In genomic region chr12:51594030-51594470, GRCm38 (mm10) we compare ENCODE assay signal across 9 mouse cellular contexts. TPM values are rescaled to one million over a fixed set of nuclear protein-coding genes. Genes with fewer than 3 reads are reported as not detected.
DNase-seq lines count a peak whose midpoint lies in the region; ATAC-seq and TF ChIP-seq lines count a peak whose summit lies in the region.
"Had no signal": no experiment of that assay in that cellular context is flagged by ENCODE, and none has a peak within 500 bp of the region (broad histone marks: within the 10 kb centered on the region; RNA-seq: fewer than 3 reads in every experiment).

No protein-coding gene starts in this region.

- peak; percentile 27 for DNase-seq in lung, embryonic 14.5 days
- DNase-seq in lung, postnatal 10 days, result no peak
- DNase-seq in left cerebral cortex, postnatal 25 days (ENCODE audit: low spot score in 2 of 2), result no peak
- DNase-seq in gastrocnemius, postnatal 4 days (ENCODE audit: low spot score in 2 of 2), result no peak

- H3K4me1 ChIP-seq in lung, embryonic 14.5 days (ENCODE audit: insufficient read depth), result no peaks in the 10 kb centered on the region
- peaks cover 21% of the 10 kb centered on the region for H3K4me1 ChIP-seq in embryonic facial prominence, embryonic 15.5 days
- peaks cover 9% of the 10 kb centered on the region for H3K4me1 ChIP-seq in intestine, embryonic 16.5 days (ENCODE audit: control insufficient read depth, insufficient read depth, low read length)
- no peaks in the 10 kb centered on the region; the same call in 1 of the 2 replicates for H3K4me1 ChIP-seq in neural tube, embryonic 14.5 days (ENCODE audit: control insufficient read depth, insufficient read depth, low read length)

- intact Hi-C loops in left cerebral cortex, postnatal 25 days (cut with DNase I), result loop anchor here (5.0 kb wide), 1 partner anchor 102 kb away; no protein-coding TSS in a partner anchor

- peak; percentile 32; the same call in 1 of the 2 replicates for ATAC-seq in lung, embryonic 14.5 days (ENCODE audit: insufficient read depth)
- ATAC-seq in embryonic facial prominence, embryonic 15.5 days (ENCODE audit: insufficient number of reproducible peaks, low FRiP score, low TSS enrichment, low read depth), result no peak
- ATAC-seq in intestine, embryonic 16.5 days, result no peak
- no peak for ATAC-seq in neural tube, embryonic 14.5 days (ENCODE audit: low read depth)
- no peak for ATAC-seq in cerebellum, adult (ENCODE audit: insufficient number of reproducible peaks, low FRiP score, low TSS enrichment)

- H3K4me3 ChIP-seq in lung, embryonic 14.5 days (ENCODE audit: low read depth, low read length), result peak overlapping the region; percentile 58
- H3K4me3 ChIP-seq in embryonic facial prominence, embryonic 15.5 days (replicated peaks), result peak overlapping the region; percentile 61
- H3K4me3 ChIP-seq in intestine, embryonic 16.5 days (ENCODE audit: low read length), result peak overlapping the region; percentile 61
- peak overlapping the region; percentile 69 for H3K4me3 ChIP-seq in neural tube, embryonic 14.5 days (ENCODE audit: low read depth, low read length)

- no peak for TF ChIP-seq CTCF in lung, embryonic 14.5 days (IDR thresholded peaks at IDR 0.05; ENCODE audit: low read depth)

- H3K9me3 ChIP-seq in lung, embryonic 14.5 days (ENCODE audit: low read depth, low read length), result no peaks in the 10 kb centered on the region
- no peaks in the 10 kb centered on the region for H3K9me3 ChIP-seq in embryonic facial prominence, embryonic 15.5 days (replicated peaks)
- H3K9me3 ChIP-seq in intestine, embryonic 16.5 days (ENCODE audit: control insufficient read depth, low read length), result no peaks in the 10 kb centered on the region
- H3K9me3 ChIP-seq in neural tube, embryonic 14.5 days (ENCODE audit: control insufficient read depth, low read length), result no peaks in the 10 kb centered on the region

- no peaks in the 10 kb centered on the region for H3K36me3 ChIP-seq in lung, embryonic 14.5 days (ENCODE audit: insufficient read depth)
- H3K36me3 ChIP-seq in embryonic facial prominence, embryonic 15.5 days, result no peaks in the 10 kb centered on the region
- no peaks in the 10 kb centered on the region for H3K36me3 ChIP-seq in intestine, embryonic 16.5 days (ENCODE audit: control insufficient read depth, insufficient read depth, low read length)
- H3K36me3 ChIP-seq in neural tube, embryonic 14.5 days (ENCODE audit: control insufficient read depth, insufficient read depth, low read length), result no peaks in the 10 kb centered on the region

- no peak overlapping the region for H3K27ac ChIP-seq in lung, embryonic 14.5 days (ENCODE audit: low read depth)
- no peak overlapping the region for H3K27ac ChIP-seq in embryonic facial prominence, embryonic 15.5 days (replicated peaks)
- no peak overlapping the region for H3K27ac ChIP-seq in intestine, embryonic 16.5 days (ENCODE audit: low read length)
- H3K27ac ChIP-seq in neural tube, embryonic 14.5 days (ENCODE audit: low read depth, low read length), result no peak overlapping the region

- 2% methylated on average over 18 of the region's 18 CpGs for WGBS in lung, embryonic 14.5 days
- WGBS in embryonic facial prominence, embryonic 15.5 days, result 2% methylated on average over 18 of the region's 18 CpGs
- 2% methylated on average over 18 of the region's 18 CpGs for WGBS in intestine, embryonic 16.5 days
- WGBS in neural tube, embryonic 14.5 days, result 2% methylated on average over 18 of the region's 18 CpGs

- H3K4me2 ChIP-seq in lung, embryonic 14.5 days, result peak overlapping the region; percentile 97
- H3K4me2 ChIP-seq in embryonic facial prominence, embryonic 15.5 days (replicated peaks), result peak overlapping the region; percentile 100
- peak overlapping the region; percentile 96 for H3K4me2 ChIP-seq in intestine, embryonic 16.5 days (ENCODE audit: low read depth, low read length)
- peak overlapping the region; percentile 96 for H3K4me2 ChIP-seq in neural tube, embryonic 14.5 days (ENCODE audit: low read depth, low read length)

- peaks cover 43% of the 10 kb centered on the region for H3K27me3 ChIP-seq in lung, embryonic 14.5 days (ENCODE audit: insufficient read depth, low read length)
- peaks cover 40% of the 10 kb centered on the region for H3K27me3 ChIP-seq in embryonic facial prominence, embryonic 15.5 days
- peaks cover 35% of the 10 kb centered on the region for H3K27me3 ChIP-seq in intestine, embryonic 16.5 days (replicated peaks; ENCODE audit: control insufficient read depth, insufficient read depth, low read length)
- H3K27me3 ChIP-seq in neural tube, embryonic 14.5 days (ENCODE audit: control insufficient read depth, insufficient read depth, low read length), result peaks cover 16% of the 10 kb centered on the region

- peak overlapping the region; percentile 23; the same call in 1 of the 2 replicates for H3K9ac ChIP-seq in lung, embryonic 14.5 days
- H3K9ac ChIP-seq in embryonic facial prominence, embryonic 15.5 days, result peak overlapping the region; percentile 9; the same call in 1 of the 2 replicates
- peak overlapping the region; percentile 53 for H3K9ac ChIP-seq in intestine, embryonic 16.5 days (ENCODE audit: low read depth, low read length)
- peak overlapping the region; percentile 57 for H3K9ac ChIP-seq in neural tube, embryonic 14.5 days (replicated peaks; ENCODE audit: low read depth, low read length)

RNA-seq across cellular contexts. Expression of gene Coch, which starts 0.9 kb away (rescaled TPM):
- polyA plus RNA-seq in lung, embryonic 14.5 days (2014; fragmentation: Nextera tagmentation; extraction: Ambion mirVana), result 0.42 and 0.68 TPM in 2 replicates
- 10.6 and 12.4 TPM in 2 replicates for polyA plus RNA-seq in embryonic facial prominence, embryonic 15.5 days (2015; fragmentation: Nextera tagmentation; extraction: Ambion mirVana)
- polyA plus RNA-seq in intestine, embryonic 16.5 days (2015; fragmentation: Nextera tagmentation; extraction: Ambion mirVana), result 0.79 and 1.2 TPM in 2 replicates
- 14.7 and 15.3 TPM in 2 replicates for polyA plus RNA-seq in neural tube, embryonic 14.5 days (2014; fragmentation: Nextera tagmentation; extraction: Ambion mirVana)
- total RNA-seq in left cerebral cortex, postnatal 25 days (2021), result 10 to 100 TPM; 28.6 to 31.2 TPM
- total RNA-seq in gastrocnemius, postnatal 4 days (2021), result under 1 TPM; 0.62 to 0.74 TPM
- total RNA-seq: neutrophil, adult 5-6 weeks had no signal
